Mouse (Mus musculus) kidney, adult 11 months (tissue): Measurements from ENCODE around the gene Fhl1.

Experiments
- DNase-seq: peaks from one replicate; pipeline ENCODE4 v3.0.0; 2022

The Fhl1 gene

DNA sequence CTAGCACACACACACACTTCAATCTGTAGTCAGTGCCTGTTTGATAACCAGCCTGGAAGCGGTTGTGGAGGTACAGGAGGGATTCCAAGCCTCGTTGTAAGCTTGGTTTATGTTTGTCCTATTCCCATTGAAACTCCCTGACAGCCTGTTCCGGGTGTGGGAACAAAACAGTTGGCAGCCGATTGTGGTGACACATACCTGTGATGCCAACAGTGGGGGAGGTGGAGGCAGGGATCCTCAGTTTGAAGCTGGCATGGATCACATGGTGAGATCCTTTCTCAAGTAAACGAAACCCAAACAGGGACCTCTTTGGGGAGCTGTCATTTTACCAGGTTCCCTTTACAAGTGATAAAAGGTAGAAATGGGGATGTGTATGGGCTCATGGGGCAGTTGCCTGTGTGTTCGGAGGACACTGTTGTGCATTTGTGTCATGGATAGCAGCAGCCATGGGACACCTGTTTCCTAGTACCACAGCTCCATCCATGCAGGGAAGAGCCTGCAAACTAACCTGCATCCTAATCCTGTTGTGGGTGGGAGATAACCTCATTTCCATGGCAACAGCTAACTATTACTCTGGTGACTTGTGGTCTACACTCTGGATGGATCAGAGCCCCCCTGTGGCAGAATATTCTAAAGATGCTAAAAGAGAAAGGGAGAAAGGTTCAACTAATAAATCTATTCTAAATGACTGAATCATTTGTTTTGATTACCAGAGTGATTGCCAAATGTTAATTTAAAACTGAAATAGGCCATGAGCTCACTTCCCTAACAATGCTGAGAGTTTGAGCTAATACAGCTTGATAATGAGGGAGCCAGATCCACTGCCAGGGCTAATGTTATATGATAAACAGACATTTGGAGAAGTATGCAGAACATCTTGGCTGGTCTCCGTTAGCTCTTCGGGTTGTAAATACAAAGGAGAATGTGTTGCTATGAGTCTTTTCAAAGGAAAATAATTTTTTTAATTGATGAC lies 22.0 kb downstream of the Fhl1 start:
- no peak for DNase-seq

DNA sequence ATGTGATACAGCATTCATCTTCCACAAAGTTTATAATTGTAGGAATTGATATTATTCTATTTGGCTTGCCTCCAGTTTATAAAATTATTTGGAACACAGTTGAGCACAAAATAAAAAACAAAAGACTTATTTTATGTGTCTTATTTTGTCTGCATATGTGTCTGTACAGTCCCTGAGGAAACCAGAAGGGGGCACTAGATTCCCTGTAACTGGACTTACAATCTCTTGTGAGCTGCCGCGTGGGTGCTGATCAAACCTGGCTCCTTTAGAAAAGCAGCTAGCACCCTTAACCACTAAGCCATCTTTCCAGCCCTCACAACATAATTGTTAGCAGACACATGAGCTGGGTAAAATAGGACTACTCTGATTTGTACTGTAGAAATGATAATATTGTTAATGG lies 24.1 kb downstream of the Fhl1 start:
- DNase-seq, result no peak

DNA sequence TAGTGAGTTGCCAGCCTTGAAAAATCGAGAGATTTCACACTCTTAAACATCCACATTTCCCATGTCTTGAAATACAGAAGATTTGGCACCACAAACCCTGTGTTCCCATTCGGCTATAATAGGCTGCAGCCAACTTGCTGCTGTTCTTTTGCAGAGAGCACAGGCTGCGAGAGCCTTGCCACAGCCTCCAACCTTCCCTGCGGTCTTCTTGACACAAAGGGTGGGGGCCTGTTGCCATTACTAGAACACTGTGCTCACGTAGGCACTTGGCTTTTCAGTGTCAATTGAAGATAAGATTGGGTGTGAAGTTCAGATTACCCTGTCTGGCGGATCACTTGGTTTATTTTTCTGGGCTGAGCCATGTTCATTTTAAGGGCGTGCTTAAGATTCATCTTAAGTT lies 24.8 kb downstream of the Fhl1 start:
- no peak for DNase-seq

DNA sequence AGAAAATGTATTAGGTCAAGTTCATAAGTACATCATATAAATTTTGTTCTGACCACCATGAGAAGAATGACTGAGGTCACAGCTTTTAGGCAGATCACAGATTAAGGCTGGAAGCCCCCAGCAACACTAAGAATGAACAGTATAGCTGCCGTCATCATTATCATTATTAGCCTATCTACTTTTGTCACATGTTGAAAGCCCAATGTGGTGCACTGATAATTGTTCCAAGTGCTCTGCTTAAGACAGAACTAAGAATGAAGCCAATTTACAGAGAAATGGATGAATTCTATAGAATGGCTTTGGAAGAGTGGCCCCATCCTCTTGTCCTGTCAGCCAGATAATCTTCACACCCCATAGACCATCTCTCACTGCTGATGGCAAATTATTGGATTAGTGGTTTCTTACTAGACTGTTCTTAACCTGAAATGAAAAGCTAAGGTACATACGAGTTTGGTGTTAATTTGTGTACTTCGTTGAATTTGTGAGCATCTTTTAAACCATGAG lies 28.7 kb downstream of the Fhl1 start:
- DNase-seq, result no peak

DNA sequence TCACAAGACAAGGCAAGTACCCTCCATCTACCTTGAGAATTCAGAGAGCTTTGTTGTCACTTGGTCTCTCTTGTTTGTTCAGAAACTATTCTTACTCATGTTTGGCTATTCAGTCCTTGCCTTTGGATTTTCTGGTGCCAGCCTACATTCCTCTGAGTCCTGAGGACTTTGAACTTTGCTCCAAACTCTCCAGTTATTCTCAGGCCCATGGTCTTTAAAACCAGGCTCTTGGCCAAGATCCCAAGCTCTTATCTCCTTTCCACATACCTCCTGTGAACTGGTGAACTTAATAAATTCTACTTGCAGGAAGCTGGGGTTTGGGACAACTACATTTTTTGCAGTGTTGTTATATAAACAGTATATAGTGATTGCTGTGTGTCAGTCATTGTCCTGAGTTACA lies 38.3 kb downstream of the Fhl1 start:
- DNase-seq, result peak; percentile 58

DNA sequence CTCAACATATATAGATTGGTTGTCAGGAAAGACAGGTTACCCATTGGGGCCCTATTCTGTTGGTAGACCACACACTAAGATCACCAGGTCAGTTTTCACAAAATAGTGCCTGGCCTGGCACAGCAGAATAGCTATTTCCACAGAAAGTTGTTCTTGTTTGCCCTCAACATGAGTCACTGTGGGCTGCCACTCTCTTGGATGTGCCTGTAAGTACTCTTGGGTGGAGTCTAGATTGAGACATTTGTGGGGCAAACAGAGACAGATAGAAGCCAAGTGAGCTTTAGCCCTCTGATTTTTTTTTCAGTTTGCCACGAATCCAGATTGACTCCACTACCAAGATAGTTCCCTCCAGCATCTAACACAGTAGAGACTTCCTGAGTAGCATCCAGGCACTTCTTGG lies 40.2 kb downstream of the Fhl1 start:
- DNase-seq, result no peak

DNA sequence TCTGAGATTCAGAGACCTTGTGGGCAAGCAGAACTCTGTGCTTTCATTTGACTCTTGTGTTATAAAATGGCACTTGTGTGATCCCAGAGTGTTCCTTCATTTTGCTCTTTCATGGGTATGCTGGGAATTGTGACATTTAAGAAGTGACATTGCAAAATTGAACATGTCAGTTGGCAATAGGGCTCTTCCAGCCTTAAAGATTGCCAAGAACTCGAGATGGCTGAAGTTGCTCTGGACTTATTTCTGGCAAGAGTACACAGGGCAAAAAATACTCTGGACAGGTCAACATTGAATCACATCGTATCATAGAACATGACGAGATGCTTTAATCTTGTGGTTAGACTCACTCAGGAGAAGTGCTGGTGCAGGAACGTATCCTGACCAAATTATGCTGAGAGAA lies 41.7 kb downstream of the Fhl1 start:
- DNase-seq, result no peak

DNA sequence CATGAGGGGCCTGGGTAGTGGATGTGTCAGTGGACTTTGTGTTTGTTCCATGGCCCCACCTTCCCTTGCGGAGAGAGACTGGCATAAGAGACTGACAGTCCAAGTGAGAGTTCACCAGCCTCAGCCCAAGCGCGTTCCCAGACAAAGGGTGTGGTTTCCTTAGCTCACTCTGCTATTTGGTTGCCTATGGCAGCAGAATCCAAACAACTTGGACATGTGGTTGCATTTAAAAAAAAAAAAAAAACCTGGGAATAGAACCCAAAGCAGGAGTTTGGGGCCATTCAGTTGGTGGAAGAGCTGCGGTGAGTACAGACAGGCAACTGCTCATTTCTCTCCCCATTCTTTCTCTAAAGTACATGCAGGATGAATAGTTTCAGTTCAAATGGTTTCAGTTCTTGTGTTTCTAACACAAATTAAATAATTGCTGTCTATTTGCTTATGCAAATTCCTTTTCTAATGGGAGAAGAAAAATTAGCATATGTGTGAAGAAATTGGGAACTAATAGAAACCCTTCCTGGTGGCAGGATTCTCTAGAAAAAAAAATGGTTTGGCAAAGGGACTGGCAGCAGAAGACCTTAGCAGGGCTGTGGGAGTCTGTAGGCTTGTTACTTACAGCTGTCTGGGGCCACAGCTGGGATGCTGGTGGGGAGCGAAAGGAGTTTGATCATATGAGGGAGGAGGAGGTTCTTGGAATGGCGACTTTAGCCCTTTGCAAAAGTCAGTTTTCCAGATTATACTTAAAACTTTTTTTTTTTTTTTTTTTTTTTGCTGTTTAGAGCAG lies 54.9 kb downstream of the Fhl1 start:
- DNase-seq, result peak; percentile 21

DNA sequence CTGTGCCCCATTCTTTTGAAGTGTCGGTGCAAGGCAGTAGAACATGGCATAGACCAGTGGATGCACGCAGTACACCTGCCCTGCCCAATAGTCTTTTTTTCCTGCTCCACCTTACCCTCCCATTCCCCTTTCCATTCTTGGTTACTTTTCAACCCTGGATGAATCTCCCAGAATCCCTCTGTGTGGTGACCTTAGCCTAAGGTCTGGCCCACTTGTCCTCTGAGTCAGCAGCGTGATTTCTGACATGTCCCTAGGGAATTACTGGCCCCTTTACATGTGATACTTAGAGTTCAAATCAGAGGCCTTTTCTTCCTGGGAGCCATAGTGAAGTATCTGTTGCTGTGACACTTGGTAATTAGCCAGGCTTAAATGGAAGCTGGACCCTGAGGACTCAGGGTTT lies 55.9 kb downstream of the Fhl1 start:
- DNase-seq, result peak; percentile 18

DNA sequence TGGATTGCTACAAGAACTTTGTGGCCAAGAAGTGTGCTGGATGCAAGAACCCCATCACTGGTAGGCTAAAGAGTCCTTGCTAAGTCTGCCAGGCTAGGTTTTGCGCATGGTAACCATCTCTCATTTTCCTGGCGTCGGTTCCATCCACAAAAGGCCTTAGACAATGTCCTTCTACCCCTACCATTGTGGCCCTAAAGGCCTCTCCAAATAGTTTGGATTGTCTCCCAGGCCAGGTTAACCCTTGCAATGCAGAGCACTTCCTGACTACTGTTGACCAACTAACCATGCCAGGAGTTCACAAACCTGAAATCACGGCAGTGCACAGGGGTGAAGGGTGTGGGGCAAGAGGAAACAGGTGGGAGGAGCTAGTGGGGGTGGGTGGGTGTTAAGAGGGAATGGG lies 59.0 kb downstream of the Fhl1 start:
- DNase-seq, result no peak

DNA sequence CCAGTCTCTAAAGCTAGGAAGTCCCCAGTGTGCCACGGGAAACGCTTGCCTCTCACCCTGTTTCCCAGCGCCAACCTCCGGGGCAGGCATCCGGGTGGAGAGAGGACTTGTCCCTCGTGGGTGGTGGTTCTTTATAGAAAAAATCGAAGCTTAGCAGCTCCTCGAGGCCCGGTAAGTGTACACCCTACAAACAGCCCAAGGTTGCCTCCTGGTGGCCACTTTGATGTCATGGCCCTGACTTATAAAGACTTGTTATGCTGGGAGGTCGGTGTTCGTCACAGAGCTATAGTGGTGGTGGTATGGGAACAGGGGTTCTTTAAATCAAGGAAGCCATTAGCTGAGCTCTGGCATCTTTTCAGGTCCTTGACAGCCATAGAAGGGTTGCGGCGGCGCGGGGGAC lies 59.7 kb downstream of the Fhl1 start:
- DNase-seq, result peak; percentile 26

DNA sequence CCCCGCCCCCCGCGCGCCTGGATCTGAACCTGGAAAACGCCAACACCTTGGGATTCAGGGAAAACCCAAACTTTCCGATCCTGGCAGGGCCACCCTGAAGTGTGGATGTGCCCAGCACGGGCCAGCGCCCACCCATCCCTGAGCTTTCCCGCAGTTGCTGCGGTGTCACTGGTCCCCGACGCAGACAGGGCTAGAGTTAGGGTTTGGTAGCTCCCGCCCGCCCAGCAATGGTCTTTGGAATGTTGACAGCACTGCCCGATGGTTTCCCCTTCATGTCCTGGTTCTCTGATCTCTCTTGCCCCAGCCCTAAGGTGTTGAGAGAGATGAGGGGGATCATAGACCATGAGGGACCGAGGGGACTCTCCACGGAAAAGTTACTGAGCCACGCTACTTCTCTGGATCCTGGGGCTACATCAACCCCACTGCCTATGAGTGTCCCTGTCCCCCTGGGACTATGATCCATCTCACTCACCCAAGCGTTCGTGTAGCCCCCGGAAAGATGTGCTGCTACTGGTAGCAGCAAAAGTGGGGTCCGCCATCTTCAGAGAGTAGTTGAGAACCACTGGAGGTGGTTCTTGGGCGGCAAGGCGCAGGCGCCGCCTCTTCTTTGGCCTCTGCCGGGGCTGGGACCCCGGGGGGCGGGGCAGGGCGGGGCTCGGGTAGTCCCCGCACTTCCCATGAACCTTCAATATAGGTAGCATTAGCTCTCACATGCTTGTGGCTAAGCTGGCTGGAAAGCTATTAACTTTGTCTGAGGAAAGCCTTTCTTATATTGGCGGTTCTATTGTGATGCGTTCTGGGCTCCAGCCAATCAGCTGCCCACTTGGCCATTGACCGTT lies 90.4 kb downstream of the Fhl1 start, which contains the start of gene Map7d3:
Gene Map7d3 (minus strand): TSS at position 562 of the 839 bp plus-strand sequence.
- DNase-seq, result no peak

DNA sequence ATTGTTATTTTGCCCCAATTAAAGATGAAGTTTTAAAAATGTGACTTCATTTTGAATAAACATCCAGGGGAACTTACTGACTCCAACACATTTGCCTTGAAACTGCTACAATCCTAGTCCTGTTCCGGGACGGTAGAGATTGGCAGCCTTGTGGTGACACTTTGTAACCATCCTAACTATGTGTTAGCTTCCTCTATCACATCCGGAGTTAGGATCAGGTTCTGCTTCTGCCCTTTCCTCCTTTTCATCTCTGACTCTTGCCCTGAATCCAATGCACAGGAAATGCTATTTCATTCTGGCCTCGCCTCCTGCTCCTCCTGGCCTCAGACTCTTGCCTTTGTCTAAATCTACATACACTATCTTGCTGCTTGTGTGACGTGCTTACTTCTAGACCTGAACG lies 95.9 kb downstream of the Fhl1 start:
- DNase-seq, result no peak

DNA sequence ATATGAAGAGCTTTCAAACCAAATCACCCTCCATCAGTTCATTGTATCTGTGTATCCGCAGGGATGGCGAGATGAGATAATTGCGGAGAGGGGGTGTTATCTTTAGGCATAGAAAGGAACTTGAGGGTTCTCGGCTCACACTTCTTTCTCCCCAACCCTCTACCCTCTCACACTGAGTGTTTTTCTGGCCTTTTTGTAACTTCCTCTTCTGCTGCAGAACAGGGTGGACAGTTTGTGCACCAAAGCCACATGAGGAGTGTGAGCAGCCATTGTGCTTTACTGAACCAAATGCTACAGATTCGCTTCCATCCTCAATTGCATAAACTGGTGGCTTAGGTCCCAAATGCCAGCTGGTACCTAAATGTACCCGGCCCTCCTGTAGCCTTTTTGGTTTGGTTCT lies 104.3 kb downstream of the Fhl1 start:
- DNase-seq, result no peak

DNA sequence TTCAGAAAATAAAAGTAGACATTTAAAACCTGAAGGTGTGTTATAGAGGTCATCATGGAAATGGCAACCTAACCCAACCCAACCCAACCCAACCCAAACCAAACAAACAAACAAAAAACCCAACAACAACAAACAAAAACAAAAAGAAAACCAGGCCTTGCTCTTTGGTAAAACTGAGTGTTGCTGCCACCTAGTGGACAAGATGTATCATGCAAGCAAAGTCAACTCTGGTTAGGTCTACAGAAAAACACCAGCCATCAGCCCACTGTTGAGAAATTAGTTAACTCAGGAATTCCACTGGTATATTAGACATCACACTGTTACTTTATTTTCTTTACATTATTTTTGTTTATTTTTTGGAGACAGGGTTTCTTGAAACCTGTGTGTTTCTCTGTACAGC lies 107.8 kb downstream of the Fhl1 start:
- no peak for DNase-seq

DNA sequence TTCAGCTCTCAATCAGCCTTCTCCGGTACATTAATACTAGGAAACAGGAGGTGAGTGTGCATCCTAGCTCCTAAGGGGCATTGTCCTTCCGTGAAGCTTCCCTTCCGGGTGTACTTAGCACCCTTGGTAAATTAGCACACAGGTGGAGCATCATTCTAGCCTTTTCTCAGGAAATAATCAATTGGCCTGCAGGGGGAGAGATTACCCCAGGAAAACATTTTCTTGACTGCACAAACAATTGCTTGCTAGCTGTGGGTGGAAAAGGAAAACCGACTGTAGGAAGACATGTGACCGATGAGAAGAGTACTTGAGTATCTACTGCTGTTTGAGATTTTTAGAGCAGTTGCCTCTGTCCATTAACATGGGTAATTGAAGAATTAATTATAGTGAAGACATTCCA lies 109.7 kb downstream of the Fhl1 start:
- DNase-seq, result no peak
